Mouse (Mus musculus) erythroblast, adult 5-6 weeks (primary cell): Measurements from ENCODE around the gene Tcte1. TPM values are rescaled to one million over a fixed set of nuclear protein-coding genes. Genes with fewer than 3 reads are reported as not detected.
A peak's percentile ranks its signal among the peaks of the same experiment; 100 is the strongest.

Source experiments
- ATAC-seq: replicated peaks from 2 replicates; pipeline ENCODE4 v1.8.0; 2016; ENCODE audit warnings: moderate number of reproducible peaks, mild to moderate bottlenecking, moderate TSS enrichment, inconsistent platforms; ENCODE audit not compliant: poor library complexity, low FRiP score, severe bottlenecking
- total RNA-seq, 2 experiments: library from RNA; stranded (forward) in 1 of 2; stranded (reverse) in 1 of 2; fragments of 150-400 nt in 1 of 2; fragments of 200-764, 138-1000 nt in 1 of 2; gene quantifications; 2 replicates each; pipeline versions ENCODE4 v1.2.3 to v1.2.4; 2015 to 2017; ENCODE audit warnings: low replicate concordance in 2 of 2

The Tcte1 gene
- total RNA-seq, 2 experiments from 2014 or later, result not detected

- ATAC-seq, result no peak
These were observed 12.4 kb upstream of the Tcte1 start for GRCm38 (mm10) chr17:45510871-45511270.

DNA sequence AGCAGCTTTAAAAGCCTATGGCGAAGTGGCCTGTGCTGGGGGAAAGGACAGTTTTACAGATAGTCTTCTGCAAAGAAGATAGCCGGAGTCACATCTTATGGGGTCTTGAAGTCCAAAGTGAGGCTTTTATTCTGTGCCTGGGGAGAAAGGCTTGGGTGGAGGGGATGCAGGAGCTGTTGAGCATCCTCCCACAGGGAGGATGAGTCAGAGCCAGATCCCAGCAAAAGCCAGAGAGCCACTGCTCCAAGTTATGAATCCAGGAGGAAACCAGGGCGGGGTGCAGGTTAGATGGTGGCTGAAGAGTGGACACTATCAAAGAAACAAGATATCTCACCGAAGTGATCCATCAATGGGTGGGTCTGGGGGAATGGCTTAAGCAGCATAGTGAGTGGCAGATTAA is 11.5 kb upstream of the Tcte1 start:
- no peak for ATAC-seq

- ATAC-seq, result no peak
These were observed 8.0 kb upstream of the Tcte1 start for GRCm38 (mm10) chr17:45515204-45515726.

GRCm38 (mm10) chr17:45515806-45516205 is 7.4 kb upstream of the Tcte1 start:
- ATAC-seq, result no peak

GRCm38 (mm10) chr17:45516488-45516887 is 6.7 kb upstream of the Tcte1 start:
- ATAC-seq, result peak; percentile 76

- no peak for ATAC-seq
These were observed 6.1 kb upstream of the Tcte1 start for GRCm38 (mm10) chr17:45517135-45517534.

GRCm38 (mm10) chr17:45517549-45518215 is 5.6 kb upstream of the Tcte1 start:
- no peak for ATAC-seq

GRCm38 (mm10) chr17:45518766-45519475 is 4.3 kb upstream of the Tcte1 start:
- ATAC-seq, result no peak

GRCm38 (mm10) chr17:45520136-45520535 is 3.1 kb upstream of the Tcte1 start:
- no peak for ATAC-seq

GRCm38 (mm10) chr17:45524961-45525360 is 1.7 kb downstream of the Tcte1 start:
- ATAC-seq, result no peak

DNA sequence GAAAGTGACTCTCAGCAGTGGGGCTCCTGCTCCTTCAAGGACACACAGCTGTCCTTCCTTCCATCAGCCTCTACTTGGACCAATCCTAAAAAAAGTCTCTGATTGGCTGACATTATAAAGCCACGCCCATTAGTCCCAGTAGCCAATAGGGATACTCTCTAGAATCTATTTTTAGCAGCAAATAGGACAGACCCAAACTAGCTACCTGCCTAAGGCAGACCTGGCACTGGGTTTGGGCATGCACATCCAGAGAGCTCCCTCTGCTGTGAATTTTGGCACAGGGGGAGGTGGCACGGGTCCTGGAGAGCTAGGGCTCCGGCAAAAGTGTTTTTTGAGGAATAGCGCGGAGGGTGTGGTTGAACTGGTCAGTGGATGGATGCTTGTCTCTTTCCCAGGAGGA is 3.3 kb downstream of the Tcte1 start:
- no peak for ATAC-seq

DNA sequence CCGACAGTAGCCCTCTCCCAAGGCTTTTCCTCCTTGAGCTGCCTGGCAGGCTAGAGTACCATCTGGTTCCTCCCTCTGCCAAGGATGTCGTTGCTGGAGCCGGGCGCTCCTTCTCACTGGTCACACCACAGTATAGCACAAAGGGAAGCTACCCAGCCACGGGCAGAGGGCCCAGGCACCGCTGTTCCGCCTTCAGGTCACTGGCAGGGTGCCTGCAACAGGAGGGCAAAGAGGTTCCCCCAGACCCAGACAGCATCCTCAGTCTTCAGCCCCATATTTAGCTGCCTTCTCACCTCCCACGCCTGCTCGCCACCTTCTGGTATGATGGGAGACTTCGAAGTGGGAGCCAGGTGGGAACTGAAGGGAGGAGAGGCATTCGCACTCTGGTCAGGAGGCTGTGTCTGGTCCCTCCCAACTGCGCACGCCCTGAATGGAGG is 7.1 kb downstream of the Tcte1 start:
- ATAC-seq, result no peak

DNA sequence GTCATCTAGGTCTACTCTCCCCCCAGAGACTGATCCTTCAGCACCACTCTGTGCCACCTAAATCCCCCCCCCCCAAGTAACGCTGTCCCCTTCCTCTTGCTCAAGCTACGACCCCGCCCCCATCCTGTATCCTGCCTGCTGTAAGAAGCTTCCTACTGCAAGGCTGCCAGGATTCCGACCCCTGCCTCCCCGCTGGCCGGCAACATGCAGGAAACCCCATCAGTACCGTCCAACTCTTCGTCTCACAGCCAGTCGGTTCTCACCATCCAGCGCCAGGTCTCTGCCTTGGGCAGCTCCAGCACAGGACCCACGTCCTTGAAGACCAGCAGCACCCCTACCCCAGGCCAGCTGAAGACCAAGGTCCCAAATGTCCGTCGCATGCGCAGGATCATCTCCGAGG is 9.7 kb downstream of the Tcte1 start:
- no peak for ATAC-seq

DNA sequence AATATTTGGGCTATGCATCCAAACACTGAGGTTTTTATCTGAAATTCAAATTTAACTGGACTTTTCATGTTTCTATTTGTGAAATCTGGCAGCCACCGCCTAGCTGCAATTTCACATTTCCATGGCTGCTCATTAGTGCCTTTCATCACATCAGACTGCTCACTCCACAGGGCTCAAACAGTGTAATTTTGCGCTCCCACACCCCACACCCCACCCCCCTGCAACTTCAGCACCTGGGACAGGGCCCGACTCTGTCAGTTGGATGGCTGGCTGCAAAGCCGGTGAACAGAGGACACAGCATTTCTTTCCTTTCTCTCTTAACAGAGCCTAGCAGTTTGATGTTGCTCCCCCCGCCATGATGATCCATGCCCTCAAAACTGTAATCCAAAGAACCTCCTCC is 13.0 kb downstream of the Tcte1 start:
- no peak for ATAC-seq

DNA sequence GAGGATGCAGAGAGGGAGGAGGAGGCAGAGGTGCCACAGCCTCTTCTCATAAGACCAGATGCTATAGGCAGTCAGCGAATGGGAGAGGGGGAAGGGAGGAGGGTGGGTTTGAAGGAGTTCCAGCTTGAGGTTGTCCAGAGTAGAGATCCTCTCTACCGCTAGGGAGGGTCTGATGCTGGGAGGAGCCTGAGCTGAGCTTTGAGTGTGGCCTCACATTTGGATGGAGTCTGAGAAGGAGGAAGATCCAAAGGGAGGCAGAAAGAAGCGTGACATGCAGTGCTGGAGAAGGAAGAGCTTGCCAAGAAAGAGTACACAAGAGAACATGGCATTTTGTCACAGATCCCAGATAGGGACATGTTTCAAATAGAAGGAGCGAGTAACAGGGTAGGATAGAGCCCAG is 15.2 kb downstream of the Tcte1 start:
- no peak for ATAC-seq

- ATAC-seq, result no peak
These were observed 16.4 kb downstream of the Tcte1 start for GRCm38 (mm10) chr17:45539664-45540063.

GRCm38 (mm10) chr17:45542129-45542528 is 18.9 kb downstream of the Tcte1 start:
- ATAC-seq, result no peak

- no peak for ATAC-seq
These were observed 19.5 kb downstream of the Tcte1 start for GRCm38 (mm10) chr17:45542705-45543104.

- no peak for ATAC-seq
These were observed 19.9 kb downstream of the Tcte1 start for GRCm38 (mm10) chr17:45543115-45543514.

- no peak for ATAC-seq
These were observed 21.0 kb downstream of the Tcte1 start for GRCm38 (mm10) chr17:45544001-45544872.
